Mouse (Mus musculus): ENCODE results near the gene Trim7. TPM values are rescaled to one million over a fixed set of nuclear protein-coding genes. Genes with fewer than 3 reads are reported as not detected.

Gene Trim7
- polyA plus RNA-seq, 1 experiment from 2014 or later: 0.18 TPM

DNA sequence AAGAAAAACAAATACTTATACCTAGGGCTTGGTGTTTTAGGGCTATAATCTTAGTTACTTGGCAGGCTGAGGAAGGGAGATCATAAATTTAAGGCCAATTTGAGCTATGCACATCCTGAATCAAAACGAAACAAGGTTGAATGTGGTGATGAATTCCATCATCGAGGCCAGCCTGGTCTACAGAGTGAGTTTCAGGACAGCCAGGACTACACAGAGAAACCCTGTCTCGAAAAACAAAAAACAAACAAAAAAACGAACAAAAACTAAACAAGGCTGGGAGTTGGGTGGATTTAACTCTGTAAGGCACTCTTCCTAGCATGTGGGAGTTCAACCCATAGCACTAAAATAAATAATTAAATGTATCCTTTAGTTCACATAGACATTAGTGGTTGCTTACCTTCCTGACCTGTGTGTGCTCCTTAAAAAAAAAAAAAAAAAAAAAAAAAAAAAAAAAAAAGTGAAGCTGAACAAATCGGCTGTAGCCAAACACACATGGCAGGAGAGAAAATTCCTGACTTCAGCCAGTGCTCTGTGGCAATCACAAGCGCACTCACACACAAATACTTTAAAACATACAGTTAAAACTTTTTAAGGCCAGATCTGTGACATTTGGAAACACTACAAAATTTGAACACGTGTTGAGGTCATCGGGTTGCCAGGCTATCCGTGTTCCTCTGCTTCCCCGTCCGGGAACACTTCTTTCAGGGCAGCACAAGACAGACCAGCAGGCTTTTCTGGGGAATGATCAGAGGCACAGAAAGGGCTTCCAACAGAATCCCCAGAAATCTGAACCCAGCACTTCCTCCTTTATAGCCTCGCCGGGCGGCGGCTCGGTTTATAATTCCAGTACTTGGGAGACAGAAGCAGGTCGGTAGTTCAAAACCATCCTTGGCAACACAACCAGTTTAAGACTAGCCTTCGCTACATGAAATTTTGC lies 26.7 kb upstream of the Trim7 start:
- DNase-seq (ENCODE audit: low spot score): peak; percentile 69
- ATAC-seq (replicated peaks; ENCODE audit: low FRiP score): no peak
- Histone ChIP-seq H3K27ac (ENCODE audit: low read depth, low read length) (peak overlapping the region; percentile 90), H3K4me1 (replicated peaks; ENCODE audit: control insufficient read depth, insufficient read depth, low read length) (peaks cover 32% of the 10 kb centered on the region), H3K9ac (ENCODE audit: low read depth, low read length) (peak overlapping the region; percentile 94), H3K27me3 (replicated peaks; ENCODE audit: control insufficient read depth, insufficient read depth, low read length) (no peaks in the 10 kb centered on the region), H3K9me3 (ENCODE audit: control insufficient read depth, low read length) (no peaks in the 10 kb centered on the region), H3K36me3 (ENCODE audit: control insufficient read depth, insufficient read depth, low read length) (peaks cover 33% of the 10 kb centered on the region), H3K4me3 (ENCODE audit: low read depth, low read length) (peak overlapping the region; percentile 84), H3K4me2 (peak overlapping the region; percentile 90)
- WGBS: 8% methylated on average over 18 of the region's 18 CpGs

- ATAC-seq (replicated peaks; ENCODE audit: low FRiP score): peak; percentile 84
- Histone ChIP-seq H3K4me2 (peak within 1 kb of the TSS; percentile 90), H3K4me1 (replicated peaks; ENCODE audit: control insufficient read depth, insufficient read depth, low read length) (peaks cover 32% of the 10 kb centered on the region), H3K36me3 (ENCODE audit: control insufficient read depth, insufficient read depth, low read length) (peaks cover 37% of the 10 kb centered on the region), H3K27ac (ENCODE audit: low read depth, low read length) (peak within 1 kb of the TSS; percentile 90), H3K4me3 (ENCODE audit: low read depth, low read length) (peak within 1 kb of the TSS; percentile 84), H3K27me3 (replicated peaks; ENCODE audit: control insufficient read depth, insufficient read depth, low read length) (no peaks in the 10 kb centered on the region), H3K9me3 (ENCODE audit: control insufficient read depth, low read length) (no peaks in the 10 kb centered on the region), H3K9ac (ENCODE audit: low read depth, low read length) (peak within 1 kb of the TSS; percentile 94)
- WGBS: under 1% methylated on average over 47 of the region's 47 CpGs
- peak; percentile 95 for DNase-seq (ENCODE audit: low spot score)
These were observed 25.8 kb upstream of the Trim7 start, which contains the start of gene Rack1 for GRCm38 (mm10) chr11:48799921-48800701. Rack1 (plus strand) TSS chr11:48800332.

- Histone ChIP-seq H3K36me3 (ENCODE audit: control insufficient read depth, insufficient read depth, low read length) (peaks cover 49% of the 10 kb centered on the region), H3K27me3 (replicated peaks; ENCODE audit: control insufficient read depth, insufficient read depth, low read length) (no peaks in the 10 kb centered on the region), H3K4me1 (replicated peaks; ENCODE audit: control insufficient read depth, insufficient read depth, low read length) (peaks cover 26% of the 10 kb centered on the region), H3K27ac (ENCODE audit: low read depth, low read length) (peak overlapping the region; percentile 90), H3K4me2 (peak overlapping the region; percentile 90), H3K9ac (ENCODE audit: low read depth, low read length) (peak overlapping the region; percentile 94), H3K9me3 (ENCODE audit: control insufficient read depth, low read length) (no peaks in the 10 kb centered on the region), H3K4me3 (ENCODE audit: low read depth, low read length) (peak overlapping the region; percentile 84)
- 63% methylated on average over 17 of the region's 17 CpGs for whole genome bisulfite sequencing
- DNase-seq (ENCODE audit: low spot score) (no peak), ATAC-seq (replicated peaks; ENCODE audit: low FRiP score) (no peak)
These were observed 23.8 kb upstream of the Trim7 start for GRCm38 (mm10) chr11:48801831-48802772.

GRCm38 (mm10) chr11:48803988-48804387 lies 22.0 kb upstream of the Trim7 start:
- no peak for DNase-seq (ENCODE audit: low spot score)
- 93% methylated on average over 2 of the region's 2 CpGs for WGBS

GRCm38 (mm10) chr11:48804922-48805321 lies 21.0 kb upstream of the Trim7 start:
- Histone ChIP-seq H3K4me1 (replicated peaks; ENCODE audit: control insufficient read depth, insufficient read depth, low read length) (peaks cover 16% of the 10 kb centered on the region), H3K36me3 (ENCODE audit: control insufficient read depth, insufficient read depth, low read length) (peaks cover 60% of the 10 kb centered on the region)
- no peak for ATAC-seq (replicated peaks; ENCODE audit: low FRiP score)

More at GRCm38 (mm10) chr11:48803988-48804387, 22.0 kb upstream of the Trim7 start:
- Histone ChIP-seq H3K36me3 (ENCODE audit: control insufficient read depth, insufficient read depth, low read length) (peaks cover 59% of the 10 kb centered on the region), H3K27me3 (replicated peaks; ENCODE audit: control insufficient read depth, insufficient read depth, low read length) (no peaks in the 10 kb centered on the region), H3K9ac (ENCODE audit: low read depth, low read length) (peak overlapping the region; percentile 41; the same call in 1 of the 2 replicates), H3K4me2 (no peak overlapping the region; the same call in 1 of the 2 replicates), H3K9me3 (ENCODE audit: control insufficient read depth, low read length) (no peaks in the 10 kb centered on the region), H3K27ac (ENCODE audit: low read depth, low read length) (peak overlapping the region; percentile 27; the same call in 1 of the 2 replicates), H3K4me1 (replicated peaks; ENCODE audit: control insufficient read depth, insufficient read depth, low read length) (peaks cover 16% of the 10 kb centered on the region), H3K4me3 (ENCODE audit: low read depth, low read length) (peak overlapping the region; percentile 8; the same call in 1 of the 2 replicates)
- ATAC-seq (replicated peaks; ENCODE audit: low FRiP score): no peak

DNA sequence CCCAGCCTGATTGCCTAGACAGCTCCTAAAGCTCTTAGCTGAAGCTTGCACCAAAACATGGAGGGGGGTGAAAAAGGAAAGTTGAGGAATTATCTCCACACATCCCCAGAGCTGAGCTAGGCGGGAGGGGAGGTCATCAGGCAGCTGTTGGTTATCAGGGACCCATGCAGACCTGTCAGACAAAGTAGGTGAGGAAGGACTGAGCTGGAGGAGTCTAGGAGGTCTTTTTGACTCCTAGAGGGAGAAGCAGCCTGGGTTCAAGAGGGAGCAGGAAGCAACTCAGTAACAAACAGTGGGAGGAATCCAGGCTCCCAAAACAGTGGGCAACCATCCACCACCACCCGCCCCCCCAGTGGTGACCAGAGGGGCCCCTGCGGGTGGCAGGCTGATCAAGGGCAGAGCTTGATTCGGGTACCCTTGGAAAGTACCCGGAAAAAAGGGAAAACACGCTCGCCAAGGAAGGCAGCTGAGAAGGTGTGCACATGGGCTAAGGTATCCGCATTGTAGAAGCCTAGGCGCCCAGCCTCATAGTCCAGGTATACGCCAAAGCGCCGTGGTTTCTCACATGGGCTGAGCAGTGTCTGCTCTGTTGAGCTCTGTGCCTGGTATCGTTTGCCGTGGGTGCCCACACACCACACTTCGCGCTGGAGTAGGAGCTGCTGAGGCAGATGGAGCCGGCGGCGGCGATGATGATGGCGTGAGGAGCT lies 18.9 kb upstream of the Trim7 start:
- Histone ChIP-seq H3K9me3 (ENCODE audit: control insufficient read depth, low read length) (no peaks in the 10 kb centered on the region), H3K4me1 (replicated peaks; ENCODE audit: control insufficient read depth, insufficient read depth, low read length) (peaks cover 9% of the 10 kb centered on the region), H3K27me3 (replicated peaks; ENCODE audit: control insufficient read depth, insufficient read depth, low read length) (no peaks in the 10 kb centered on the region), H3K27ac (ENCODE audit: low read depth, low read length) (peak overlapping the region; percentile 34), H3K9ac (ENCODE audit: low read depth, low read length) (no peak overlapping the region), H3K4me2 (no peak overlapping the region), H3K4me3 (ENCODE audit: low read depth, low read length) (no peak overlapping the region), H3K36me3 (ENCODE audit: control insufficient read depth, insufficient read depth, low read length) (peaks cover 62% of the 10 kb centered on the region)
- ATAC-seq (replicated peaks; ENCODE audit: low FRiP score) (peak; percentile 71), DNase-seq (ENCODE audit: low spot score) (peak; percentile 75)
- 51% methylated on average over 21 of the region's 21 CpGs for WGBS

More at GRCm38 (mm10) chr11:48804922-48805321, 21.0 kb upstream of the Trim7 start:
- Histone ChIP-seq H3K9ac (ENCODE audit: low read depth, low read length) (no peak overlapping the region), H3K27ac (ENCODE audit: low read depth, low read length) (no peak overlapping the region), H3K9me3 (ENCODE audit: control insufficient read depth, low read length) (no peaks in the 10 kb centered on the region), H3K4me3 (ENCODE audit: low read depth, low read length) (no peak overlapping the region), H3K4me2 (no peak overlapping the region), H3K27me3 (replicated peaks; ENCODE audit: control insufficient read depth, insufficient read depth, low read length) (no peaks in the 10 kb centered on the region)
- WGBS: 76% methylated on average over 2 of the region's 2 CpGs
- no peak for DNase-seq (ENCODE audit: low spot score)

GRCm38 (mm10) chr11:48807563-48808303 lies 18.2 kb upstream of the Trim7 start:
- 0 out of 2 replicates have a peak, but pooled peaks cover 4% of the 10 kb centered on the region for H3K4me1 ChIP-seq (replicated peaks; ENCODE audit: control insufficient read depth, insufficient read depth, low read length)
- WGBS: 56% methylated on average over 14 of the region's 14 CpGs
- ATAC-seq (replicated peaks; ENCODE audit: low FRiP score) (peak; percentile 45), DNase-seq (ENCODE audit: low spot score) (no peak)
- H3K9me3 ChIP-seq (ENCODE audit: control insufficient read depth, low read length): no peaks in the 10 kb centered on the region
- no peaks in the 10 kb centered on the region for H3K27me3 ChIP-seq (replicated peaks; ENCODE audit: control insufficient read depth, insufficient read depth, low read length)
- H3K9ac ChIP-seq (ENCODE audit: low read depth, low read length): no peak overlapping the region
- no peak overlapping the region for H3K4me2 ChIP-seq
- peak overlapping the region; percentile 34; the same call in 1 of the 2 replicates for H3K27ac ChIP-seq (ENCODE audit: low read depth, low read length)
- peaks cover 60% of the 10 kb centered on the region for H3K36me3 ChIP-seq (ENCODE audit: control insufficient read depth, insufficient read depth, low read length)
- no peak overlapping the region for H3K4me3 ChIP-seq (ENCODE audit: low read depth, low read length)
